Mouse (Mus musculus) hindbrain, embryonic 10.5 days (tissue): ENCODE data around the gene Supv3l1. TPM values are rescaled to one million over a fixed set of nuclear protein-coding genes. Genes with fewer than 3 reads are reported as not detected.

Source experiments
- DNase-seq: peaks from one replicate; pipeline ENCODE4 v3.0.0-alpha.2; 2017; ENCODE audit warnings: low spot score
- H3K27ac ChIP-seq: fragments of 300-500 bp; sonication (generic); 2 replicates; pipeline ENCODE4 v1.5.1; 2016; ENCODE audit warnings: mild to moderate bottlenecking, moderate library complexity
- H3K27me3 ChIP-seq: fragments of 300-500 bp; sonication (generic); 2 replicates; pipeline ENCODE4 v1.6.1; 2016; ENCODE audit warnings: mild to moderate bottlenecking; ENCODE audit not compliant: poor library complexity, insufficient read depth, severe bottlenecking
- H3K36me3 ChIP-seq: fragments of 300-500 bp; sonication (generic); 2 replicates; pipeline ENCODE4 v1.6.1; 2016; ENCODE audit warnings: mild to moderate bottlenecking, moderate library complexity
- H3K4me1 ChIP-seq: fragments of 300-500 bp; sonication (generic); replicated peaks from 2 replicates; pipeline ENCODE4 v1.6.1; 2016; ENCODE audit warnings: mild to moderate bottlenecking
- H3K4me3 ChIP-seq: fragments of 300-500 bp; sonication (generic); 2 replicates; pipeline ENCODE4 v1.5.1; 2016; ENCODE audit warnings: mild to moderate bottlenecking, moderate library complexity
- H3K9me3 ChIP-seq: fragments of 300-500 bp; sonication (generic); 2 replicates; pipeline ENCODE4 v1.6.1; 2016; ENCODE audit warnings: mild to moderate bottlenecking, moderate library complexity
- WGBS: fragments of 180-500 bp; shearing (Covaris S2); methylation state at CpG from one replicate; pipeline ENCODE4 v1.1.7; 2016; 5-methylcytosine and 5-hydroxymethylcytosine counted together
- polyA plus RNA-seq: library from polyadenylated mRNA; unstranded; fragments of >200 nt; fragmentation: Nextera tagmentation; extraction: Ambion mirVana; gene quantifications from 2 replicates; pipeline ENCODE4 v1.2.1, GENCODE M21; 2016

Supv3l1 gene
- polyA plus RNA-seq, 1 experiment from 2014 or later: 27.9 TPM

- Histone ChIP-seq H3K4me1 (peaks cover 10% of the 10 kb centered on the region), H3K36me3 (no peaks in the 10 kb centered on the region), H3K27me3 (peaks cover 19% of the 10 kb centered on the region; the same call in 1 of the 2 replicates), H3K9me3 (no peaks in the 10 kb centered on the region), H3K4me3 (peak overlapping the region; percentile 29), H3K27ac (no peak overlapping the region)
- DNase-seq: peak; percentile 46
- 41% methylated on average over 14 of the region's 14 CpGs for WGBS
Observed at GRCm38 (mm10) chr10:62404901-62405300, 44.6 kb downstream of the Supv3l1 start.

GRCm38 (mm10) chr10:62401641-62402111 lies 47.9 kb downstream of the Supv3l1 start:
- Histone ChIP-seq H3K4me3 (no peak overlapping the region), H3K36me3 (no peaks in the 10 kb centered on the region), H3K27ac (no peak overlapping the region), H3K27me3 (peaks cover 11% of the 10 kb centered on the region; the same call in 1 of the 2 replicates), H3K9me3 (no peaks in the 10 kb centered on the region), H3K4me1 (peaks cover 10% of the 10 kb centered on the region)
- 86% methylated on average over 19 of the region's 19 CpGs for WGBS
- no peak for DNase-seq

- no peak for DNase-seq
- H3K4me1 ChIP-seq: no peaks in the 10 kb centered on the region
- H3K36me3 ChIP-seq: no peaks in the 10 kb centered on the region
- H3K4me3 ChIP-seq: no peak overlapping the region
- no peaks in the 10 kb centered on the region for H3K27me3 ChIP-seq
- no peaks in the 10 kb centered on the region for H3K9me3 ChIP-seq
- no peak overlapping the region for H3K27ac ChIP-seq
- 84% methylated on average over 3 of the region's 3 CpGs for WGBS
Observed at GRCm38 (mm10) chr10:62383011-62383410, 66.5 kb downstream of the Supv3l1 start.

DNA sequence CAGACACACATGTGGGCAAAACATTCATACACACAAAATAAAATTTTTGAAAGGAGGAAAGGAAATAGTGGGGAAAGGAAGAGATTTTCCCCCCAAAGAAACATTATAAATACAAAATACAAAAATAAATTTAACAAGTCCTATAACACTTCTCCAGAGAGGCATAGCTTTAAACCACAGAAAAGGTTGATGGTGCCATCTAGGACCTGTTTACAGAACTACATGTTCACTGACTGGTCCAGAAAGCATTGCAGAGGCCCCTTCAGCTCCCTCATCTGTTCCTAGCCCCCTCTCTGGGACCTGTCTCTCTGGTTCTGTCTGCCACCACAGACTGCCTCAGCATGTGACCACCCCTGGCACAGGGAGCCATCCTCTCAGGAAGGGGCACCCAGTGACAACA lies 68.6 kb downstream of the Supv3l1 start:
- no peak for DNase-seq
- H3K27me3 ChIP-seq: no peaks in the 10 kb centered on the region
- H3K27ac ChIP-seq: no peak overlapping the region
- no peaks in the 10 kb centered on the region for H3K9me3 ChIP-seq
- no peaks in the 10 kb centered on the region for H3K36me3 ChIP-seq
- no peaks in the 10 kb centered on the region for H3K4me1 ChIP-seq
- H3K4me3 ChIP-seq: no peak overlapping the region

GRCm38 (mm10) chr10:62379808-62380207 lies 69.7 kb downstream of the Supv3l1 start, which contains the start of gene Hk1:
Gene Hk1, minus strand, starts transcription at chr10:62379908.
- Histone ChIP-seq H3K9me3 (no peaks in the 10 kb centered on the region), H3K4me3 (no peak within 1 kb of the TSS), H3K27ac (no peak within 1 kb of the TSS), H3K4me1 (peaks cover 6% of the 10 kb centered on the region; the same call in 1 of the 2 replicates), H3K27me3 (no peaks in the 10 kb centered on the region), H3K36me3 (no peaks in the 10 kb centered on the region)
- WGBS: 86% methylated on average over 1 of the region's 1 CpGs
- no peak for DNase-seq

Other genes starting within 250 kb of the Supv3l1 start
- gene Tspan15, start 218.5 kb downstream of the Supv3l1 start, polyA plus RNA-seq: 18.6 and 18.8 TPM in 2 replicates
- not detected in 2 replicates for gene Tacr2, start 197.3 kb downstream of the Supv3l1 start, polyA plus RNA-seq
- gene Hk1, start 69.8 kb downstream of the Supv3l1 start, polyA plus RNA-seq: 30.0 and 34.0 TPM in 2 replicates
- 0.31 and 0.33 TPM in 2 replicates for gene Hkdc1, start 27.2 kb downstream of the Supv3l1 start, polyA plus RNA-seq
- gene 4930507D05Rik, start 249 bp downstream of the Supv3l1 start, polyA plus RNA-seq: 0.94 and 0.98 TPM in 2 replicates
- gene Vps26a, start 37.1 kb upstream of the Supv3l1 start, polyA plus RNA-seq: 78.4 and 90.2 TPM in 2 replicates
- gene Srgn, start 77.7 kb upstream of the Supv3l1 start, polyA plus RNA-seq: 3.6 and 3.7 TPM in 2 replicates
- gene Kif1bp, start 128.7 kb upstream of the Supv3l1 start, polyA plus RNA-seq: 39.4 and 46.5 TPM in 2 replicates
- 20.1 and 31.2 TPM in 2 replicates for gene Ddx21, start 152.5 kb upstream of the Supv3l1 start, polyA plus RNA-seq
- 95.7 and 99.7 TPM in 2 replicates for gene Ddx50, start 201.5 kb upstream of the Supv3l1 start, polyA plus RNA-seq